Mouse (Mus musculus) 3134 (cell line): Measurements from ENCODE around the gene Phf12.

Experiments
- DNase-seq: peaks from one replicate; pipeline ENCODE4 v3.0.0-alpha.2; 2011; ENCODE audit warnings: low spot score; ENCODE audit not compliant: insufficient read length; ENCODE audit errors: extremely low read depth

Phf12 gene

DNA sequence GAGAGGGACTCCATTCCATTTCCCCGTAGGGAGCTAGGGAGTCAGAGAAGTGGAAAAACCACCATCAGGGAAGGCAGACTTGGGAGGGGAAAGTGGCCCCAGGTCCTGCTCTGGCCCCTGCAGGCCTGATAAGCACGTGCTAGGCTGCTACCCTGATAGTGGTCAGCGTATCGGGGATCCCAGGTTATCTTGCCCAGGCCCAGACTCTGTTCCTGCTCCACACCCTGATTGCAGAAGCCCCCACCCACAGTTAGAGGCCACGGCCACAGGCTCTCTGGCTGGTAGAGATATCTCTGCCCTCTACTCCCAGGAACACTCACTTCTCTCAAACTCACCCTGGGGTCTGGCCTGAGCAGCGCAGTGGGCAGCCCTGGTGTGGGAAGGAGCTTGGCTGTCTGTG is 87.1 kb downstream of the Phf12 start:
- DNase-seq: no peak

DNA sequence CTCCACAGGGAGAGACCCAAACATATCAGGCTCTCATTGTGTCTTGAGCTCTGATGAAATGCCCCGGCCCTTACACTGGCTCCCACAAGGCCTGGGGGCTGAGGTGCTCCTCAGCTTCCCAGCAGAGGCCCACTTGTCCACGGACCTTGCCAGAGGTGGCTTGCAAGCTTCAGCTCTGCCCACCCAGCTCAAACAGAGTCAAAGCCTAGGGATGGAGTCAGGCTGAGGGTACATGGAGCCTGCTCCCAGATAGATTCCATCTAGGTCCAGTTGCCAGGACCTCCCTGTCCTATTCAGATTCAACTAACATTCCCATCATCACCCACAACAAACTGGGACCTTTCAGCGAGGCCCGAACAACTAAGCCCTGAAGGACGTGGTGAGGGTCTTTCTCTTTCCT is 89.4 kb downstream of the Phf12 start:
- DNase-seq: no peak

DNA sequence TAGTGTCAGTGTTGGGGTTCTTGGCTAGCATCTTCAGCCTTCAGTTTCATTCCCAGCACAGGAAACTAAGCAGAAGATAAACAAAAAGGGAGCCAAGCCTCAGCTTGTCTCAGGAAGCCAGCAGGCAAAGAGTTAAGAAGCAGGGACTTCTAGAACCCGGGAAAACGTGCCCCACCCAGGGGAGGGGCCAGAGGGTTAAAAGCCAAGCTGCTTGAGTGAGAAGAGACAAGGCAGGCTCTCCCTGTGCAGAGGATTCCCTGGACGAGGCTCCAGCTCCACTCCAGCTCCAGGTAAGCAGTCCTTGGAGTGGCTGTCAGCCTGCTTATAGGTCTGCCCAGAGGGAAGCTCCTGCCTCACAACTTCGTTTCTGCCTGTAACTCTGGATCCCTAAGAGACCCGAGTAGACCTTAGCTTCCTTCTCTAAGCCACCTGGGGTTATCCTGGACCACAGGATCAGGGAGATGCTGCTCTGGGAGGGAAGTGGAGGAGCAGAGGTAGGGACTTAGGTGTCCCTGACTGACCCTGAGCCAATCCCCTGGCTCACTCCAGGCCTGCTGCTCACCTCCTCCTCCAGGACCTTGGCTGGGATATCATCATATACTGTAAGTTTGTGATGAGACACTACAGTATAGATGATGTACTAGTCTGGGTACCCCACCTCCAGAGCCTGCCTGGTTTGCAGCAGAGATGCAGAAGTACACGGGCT is 90.0 kb downstream of the Phf12 start:
- DNase-seq: no peak

DNA sequence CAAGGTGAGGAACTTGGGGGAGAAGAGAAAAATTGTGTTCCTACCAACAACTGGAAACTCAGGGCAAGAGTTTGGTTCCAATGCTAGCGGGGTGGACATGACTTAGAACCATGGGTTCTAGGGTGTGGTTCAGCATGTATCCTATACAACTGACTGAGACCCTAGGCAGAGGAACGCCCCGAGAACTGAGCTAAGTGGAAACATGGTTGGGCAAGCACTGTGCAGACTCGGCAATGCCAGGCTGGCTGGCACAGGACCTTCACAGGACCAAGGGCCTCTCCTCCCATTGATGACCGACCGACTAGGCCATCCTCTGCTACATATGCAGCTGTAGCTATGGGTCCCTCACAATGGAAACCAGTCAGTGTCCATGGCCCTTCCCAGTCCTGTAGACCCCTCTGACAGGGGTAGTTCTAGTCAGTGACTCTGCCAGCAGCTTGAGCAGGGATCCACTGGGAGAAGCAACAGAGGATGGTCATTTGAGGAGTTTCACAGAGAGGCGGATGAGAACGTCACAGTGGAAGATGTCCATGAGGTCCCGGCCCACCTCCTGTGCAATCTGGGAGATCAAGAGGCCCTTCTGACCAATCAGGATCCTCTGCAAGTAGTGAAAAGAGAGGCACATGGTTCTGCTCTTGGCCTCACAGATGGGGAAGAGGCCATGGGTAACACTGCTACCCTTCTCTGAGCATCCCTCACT is 91.2 kb downstream of the Phf12 start:
- DNase-seq: no peak

DNA sequence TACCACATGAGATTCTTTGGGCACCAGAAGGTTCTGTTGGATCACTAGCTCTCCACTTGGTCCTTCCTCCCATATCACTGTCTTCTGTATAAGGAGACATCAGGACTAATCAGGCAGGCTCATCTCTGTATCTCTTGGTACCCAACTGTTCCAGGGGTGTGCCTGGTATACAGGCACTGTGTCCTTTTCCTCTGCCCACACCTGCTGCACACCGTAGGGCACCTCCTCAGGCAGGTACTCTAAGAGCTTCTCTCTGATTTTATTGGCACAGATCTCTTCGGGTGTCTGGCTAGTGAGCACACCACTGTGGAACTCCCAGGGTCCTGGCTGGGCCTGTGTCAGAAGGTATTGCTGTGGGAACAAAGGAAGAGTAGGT is 91.7 kb downstream of the Phf12 start:
- no peak for DNase-seq

DNA sequence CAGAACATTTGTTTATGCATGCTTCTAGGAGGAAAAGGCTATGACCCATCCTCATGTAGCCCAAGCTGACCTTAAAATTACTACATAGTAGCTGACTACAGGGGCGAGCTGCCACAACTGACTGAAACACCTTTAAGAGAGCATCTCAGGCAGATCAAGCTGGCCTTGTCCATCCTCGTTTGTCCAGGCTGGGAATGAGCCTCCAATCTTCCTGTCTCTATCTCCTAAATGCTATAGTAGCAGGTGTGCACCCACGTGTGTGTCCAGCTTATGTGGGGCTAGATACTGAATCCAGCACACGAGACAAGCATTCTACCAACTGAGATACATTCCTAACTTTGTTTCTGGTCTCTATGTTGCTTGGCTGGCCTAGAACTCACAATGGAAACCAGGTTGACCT is 92.1 kb downstream of the Phf12 start:
- no peak for DNase-seq
